Mouse (Mus musculus): ENCODE measurements around the gene Gpr158. TPM values are rescaled to one million over a fixed set of nuclear protein-coding genes. Genes with fewer than 3 reads are reported as not detected.

Gpr158 gene
- not detected in 2 replicates for polyA plus RNA-seq (2012; ENCODE audit: low replicate concordance)

DNA sequence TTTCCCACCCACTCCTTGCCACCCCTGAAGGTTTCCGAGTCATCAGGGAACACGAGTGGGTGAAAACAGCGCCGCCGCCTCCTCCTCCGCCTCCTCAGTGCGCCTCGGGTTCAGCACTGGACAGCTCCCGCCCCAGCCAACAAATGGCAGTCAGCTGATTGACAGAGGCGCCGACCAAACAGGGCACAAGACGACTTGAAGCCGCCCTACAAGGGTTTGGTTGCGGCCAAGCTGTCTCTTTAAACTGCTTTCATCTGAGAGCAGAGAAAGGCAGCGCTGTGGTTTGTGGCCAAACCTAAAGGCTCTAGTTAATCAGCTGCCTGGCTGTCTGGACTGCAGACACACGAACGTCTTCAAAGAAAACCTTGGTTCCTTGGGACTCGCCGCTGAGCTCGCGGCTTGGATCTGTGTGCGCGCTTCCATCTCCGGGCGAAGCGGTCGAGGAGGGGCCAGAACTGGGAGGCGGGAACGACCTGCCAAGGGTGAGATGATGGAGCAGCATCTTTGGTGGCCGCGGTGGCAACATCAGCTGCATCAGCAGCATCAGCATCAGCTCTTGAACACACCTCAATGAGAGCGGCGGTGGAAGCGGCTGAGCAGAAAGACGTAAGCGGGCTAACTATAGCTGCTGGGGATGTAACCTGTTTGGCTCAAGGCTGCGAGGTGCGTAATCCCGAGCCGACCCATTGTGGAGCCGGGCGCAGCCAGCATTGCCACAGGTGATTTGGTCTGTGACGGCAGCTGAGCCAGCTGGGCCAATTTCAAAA lies at the start of gene Gpr158:
Gene Gpr158, plus strand, starts transcription at position 198 of the 767 bp plus-strand sequence.

Other genes starting within 250 kb of the Gpr158 start
- 0.19 TPM in 1 of 2 replicates, not detected in the other for gene Enkur, start 162.2 kb upstream of the Gpr158 start, polyA plus RNA-seq (2012; ENCODE audit: low replicate concordance)
- 0.83 TPM in 1 of 2 replicates, not detected in the other for gene Thnsl1, start 161.8 kb upstream of the Gpr158 start, polyA plus RNA-seq (2012; ENCODE audit: low replicate concordance)